ENCODE assay signal across 12 mouse cellular contexts in the genomic region with DNA sequence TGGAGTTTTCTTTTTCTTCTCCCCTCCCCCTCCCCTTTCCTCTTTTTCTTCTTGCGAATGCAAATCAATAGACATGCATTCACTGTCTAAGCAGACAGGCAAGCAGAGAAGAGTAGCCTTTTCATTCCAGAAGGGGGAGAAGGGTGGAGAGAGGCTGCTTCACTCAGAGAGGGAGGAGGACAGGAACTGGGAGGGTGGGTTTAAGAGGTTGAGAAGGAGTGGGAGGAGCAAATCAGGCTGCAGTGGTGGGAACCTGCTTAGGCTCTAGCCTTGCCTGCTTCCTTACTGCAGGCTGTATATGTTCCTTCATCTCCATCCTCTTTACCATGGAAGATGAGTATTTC. TPM values are rescaled to one million over a fixed set of nuclear protein-coding genes. Genes with fewer than 3 reads are reported as not detected.
DNase-seq lines count a peak whose midpoint lies in the region; ATAC-seq and TF ChIP-seq lines count a peak whose summit lies in the region.
"Had no signal": no experiment of that assay in that cellular context is flagged by ENCODE, and none has a peak within 500 bp of the region (broad histone marks: within the 10 kb centered on the region; RNA-seq: fewer than 3 reads in every experiment).

No protein-coding gene starts in this region.

- H3K4me1 ChIP-seq in intestine, postnatal 0 days (replicated peaks; ENCODE audit: control insufficient read depth, insufficient read depth, low read length): no peaks in the 10 kb centered on the region
- H3K4me1 ChIP-seq in intestine, embryonic 16.5 days (ENCODE audit: control insufficient read depth, insufficient read depth, low read length): no peaks in the 10 kb centered on the region
- no peaks in the 10 kb centered on the region for H3K4me1 ChIP-seq in embryonic facial prominence, embryonic 14.5 days (ENCODE audit: control insufficient read depth, insufficient read depth, low read length)
- H3K4me1 ChIP-seq in limb, embryonic 14.5 days (ENCODE audit: control insufficient read depth, insufficient read depth, low read length): no peaks in the 10 kb centered on the region
- H3K4me1 ChIP-seq in heart, embryonic 12.5 days (replicated peaks): no peaks in the 10 kb centered on the region

- DNase-seq in embryonic facial prominence, embryonic 14.5 days (ENCODE audit: low spot score): peak; percentile 33
- DNase-seq in limb, embryonic 14.5 days (ENCODE audit: low spot score): peak; percentile 15
- peak; percentile 35 for DNase-seq in retina, embryonic 14.5 days (ENCODE audit: low spot score)
- DNase-seq in gastrocnemius, adult 18-20 months (ENCODE audit: low spot score): no peak
- DNase-seq in left cerebral cortex, adult 18-20 months (ENCODE audit: low spot score in 2 of 2): no peak
- DNase-seq: kidney, adult 2 months had no signal

- H3K36me3 ChIP-seq in intestine, postnatal 0 days (ENCODE audit: control insufficient read depth, insufficient read depth): no peaks in the 10 kb centered on the region
- no peaks in the 10 kb centered on the region for H3K36me3 ChIP-seq in intestine, embryonic 16.5 days (ENCODE audit: control insufficient read depth, insufficient read depth, low read length)
- no peaks in the 10 kb centered on the region for H3K36me3 ChIP-seq in embryonic facial prominence, embryonic 14.5 days (ENCODE audit: control insufficient read depth, insufficient read depth, low read length)
- H3K36me3 ChIP-seq in limb, embryonic 14.5 days (ENCODE audit: control insufficient read depth, insufficient read depth, low read length): no peaks in the 10 kb centered on the region
- H3K36me3 ChIP-seq in heart, embryonic 12.5 days: no peaks in the 10 kb centered on the region
- H3K36me3 ChIP-seq: limb, embryonic 12.5 days had no signal

- no peak for TF ChIP-seq POLR2A in limb, embryonic 14.5 days (IDR thresholded peaks at IDR 0.05; ENCODE audit: borderline replicate concordance, extremely low read depth, insufficient read depth, insufficient read length)

- H3K4me2 ChIP-seq in intestine, postnatal 0 days (replicated peaks; ENCODE audit: low read depth): no peak overlapping the region
- H3K4me2 ChIP-seq in intestine, embryonic 16.5 days (ENCODE audit: low read depth, low read length): no peak overlapping the region
- no peak overlapping the region for H3K4me2 ChIP-seq in embryonic facial prominence, embryonic 14.5 days (ENCODE audit: low read depth, low read length)
- no peak overlapping the region for H3K4me2 ChIP-seq in limb, embryonic 14.5 days (replicated peaks; ENCODE audit: low read depth, low read length, severe bottlenecking)
- no peak overlapping the region for H3K4me2 ChIP-seq in heart, embryonic 12.5 days
- H3K4me2 ChIP-seq: heart, embryonic 11.5 days; limb, embryonic 12.5 days had no signal

- H3K27ac ChIP-seq in intestine, postnatal 0 days (ENCODE audit: low read depth, low read length): no peak overlapping the region
- no peak overlapping the region for H3K27ac ChIP-seq in intestine, embryonic 16.5 days (ENCODE audit: low read length)
- no peak overlapping the region for H3K27ac ChIP-seq in embryonic facial prominence, embryonic 14.5 days (replicated peaks; ENCODE audit: low read depth, low read length)
- H3K27ac ChIP-seq in limb, embryonic 14.5 days (replicated peaks; ENCODE audit: low read depth, low read length): no peak overlapping the region
- H3K27ac ChIP-seq in heart, embryonic 12.5 days (ENCODE audit: poor library complexity, severe bottlenecking): no peak overlapping the region
- H3K27ac ChIP-seq: limb, embryonic 12.5 days had no signal

- H3K4me3 ChIP-seq in intestine, postnatal 0 days (ENCODE audit: low read depth, low read length): no peak overlapping the region
- H3K4me3 ChIP-seq in intestine, embryonic 16.5 days (ENCODE audit: low read length): no peak overlapping the region
- no peak overlapping the region for H3K4me3 ChIP-seq in embryonic facial prominence, embryonic 14.5 days (ENCODE audit: low read depth, low read length)
- H3K4me3 ChIP-seq in limb, embryonic 14.5 days (replicated peaks; ENCODE audit: low read length): no peak overlapping the region
- H3K4me3 ChIP-seq in heart, embryonic 12.5 days: no peak overlapping the region
- H3K4me3 ChIP-seq: limb, embryonic 12.5 days had no signal

- no peak overlapping the region for H3K9ac ChIP-seq in intestine, postnatal 0 days (ENCODE audit: low read depth, low read length)
- no peak overlapping the region for H3K9ac ChIP-seq in intestine, embryonic 16.5 days (ENCODE audit: low read depth, low read length)
- H3K9ac ChIP-seq in embryonic facial prominence, embryonic 14.5 days (ENCODE audit: low read depth, low read length): no peak overlapping the region
- H3K9ac ChIP-seq in limb, embryonic 14.5 days (ENCODE audit: low read depth, low read length, severe bottlenecking): no peak overlapping the region
- H3K9ac ChIP-seq in heart, embryonic 12.5 days: no peak overlapping the region
- H3K9ac ChIP-seq: limb, embryonic 12.5 days had no signal

- H3K9me3 ChIP-seq in intestine, postnatal 0 days (ENCODE audit: control insufficient read depth): no peaks in the 10 kb centered on the region
- H3K9me3 ChIP-seq in intestine, embryonic 16.5 days (ENCODE audit: control insufficient read depth, low read length): no peaks in the 10 kb centered on the region
- no peaks in the 10 kb centered on the region for H3K9me3 ChIP-seq in embryonic facial prominence, embryonic 14.5 days (ENCODE audit: control insufficient read depth, low read length)
- H3K9me3 ChIP-seq in limb, embryonic 14.5 days (ENCODE audit: control insufficient read depth, low read length): no peaks in the 10 kb centered on the region
- H3K9me3 ChIP-seq in heart, embryonic 12.5 days (replicated peaks): no peaks in the 10 kb centered on the region
- H3K9me3 ChIP-seq: limb, embryonic 12.5 days had no signal

- 20% methylated on average over 1 of the region's 1 CpGs for WGBS in intestine, postnatal 0 days
- 9% methylated on average over 1 of the region's 1 CpGs for WGBS in intestine, embryonic 16.5 days
- WGBS in embryonic facial prominence, embryonic 14.5 days: 0% methylated on average over 1 of the region's 1 CpGs
- 36% methylated on average over 1 of the region's 1 CpGs for WGBS in limb, embryonic 14.5 days
- WGBS in heart, embryonic 12.5 days: 0% methylated on average over 1 of the region's 1 CpGs

- H3K27me3 ChIP-seq in intestine, postnatal 0 days (replicated peaks; ENCODE audit: control insufficient read depth, insufficient read depth, low read length): no peaks in the 10 kb centered on the region
- no peaks in the 10 kb centered on the region for H3K27me3 ChIP-seq in intestine, embryonic 16.5 days (replicated peaks; ENCODE audit: control insufficient read depth, insufficient read depth, low read length)
- H3K27me3 ChIP-seq in embryonic facial prominence, embryonic 14.5 days (replicated peaks; ENCODE audit: control insufficient read depth, insufficient read depth, low read length): no peaks in the 10 kb centered on the region
- H3K27me3 ChIP-seq in limb, embryonic 14.5 days (ENCODE audit: control insufficient read depth, insufficient read depth, low read length): no peaks in the 10 kb centered on the region
- H3K27me3 ChIP-seq in heart, embryonic 12.5 days (replicated peaks): no peaks in the 10 kb centered on the region

- no peak for ATAC-seq in intestine, postnatal 0 days
- ATAC-seq in intestine, embryonic 16.5 days: no peak
- 0 out of 2 replicates have a peak, but pooled peaks have one; percentile 37 for ATAC-seq in embryonic facial prominence, embryonic 14.5 days (ENCODE audit: low read depth)
- ATAC-seq in limb, embryonic 14.5 days (ENCODE audit: low FRiP score, low read depth): no peak; the same call in 1 of the 2 replicates
- no peak for ATAC-seq in heart, embryonic 12.5 days (ENCODE audit: insufficient number of reproducible peaks, low FRiP score)

- TF ChIP-seq CTCF in intestine, postnatal 0 days (IDR thresholded peaks at IDR 0.05; ENCODE audit: low read depth): 0 out of 2 replicates have a peak, but pooled peaks have one; percentile 9

RNA-seq across cellular contexts. Expression of gene Opcml, which starts 8.6 kb away (rescaled TPM):
- polyA plus RNA-seq in intestine, postnatal 0 days (2015; fragmentation: Nextera tagmentation; extraction: Ambion mirVana): 1.7 and 2.4 TPM in 2 replicates
- polyA plus RNA-seq in intestine, embryonic 16.5 days (2015; fragmentation: Nextera tagmentation; extraction: Ambion mirVana): 2.6 and 3.1 TPM in 2 replicates
- polyA plus RNA-seq in embryonic facial prominence, embryonic 14.5 days (2014; fragmentation: Nextera tagmentation; extraction: Ambion mirVana): 5.9 and 6.0 TPM in 2 replicates
- polyA plus RNA-seq in limb, embryonic 14.5 days (2012; rRNA removed): 3.0 and 3.7 TPM in 2 replicates
- polyA plus RNA-seq in limb, embryonic 14.5 days (2014; fragmentation: Nextera tagmentation; extraction: Ambion mirVana): 5.5 and 5.6 TPM in 2 replicates
- 1 to 10 TPM; 1.6 to 1.7 TPM for total RNA-seq in gastrocnemius, adult 18-20 months (2021)
- 100 to 1,000 TPM; 210 to 230 TPM for total RNA-seq in left cerebral cortex, adult 18-20 months (2021)
- 1.4 and 1.5 TPM in 2 replicates for polyA plus RNA-seq in heart, embryonic 12.5 days (2016; fragmentation: Nextera tagmentation; extraction: Ambion mirVana)
- total RNA-seq: megakaryocyte progenitor cell, adult 5-6 weeks had no signal

Comparison
In these comparisons a context has a peak if more than half of its experiments do, and no peak if none do; other contexts are left out.
1. DNase-seq: peak in embryonic facial prominence, embryonic 14.5 days (single experiment), limb, embryonic 14.5 days (single experiment) and retina, embryonic 14.5 days (single experiment); none in gastrocnemius, adult 18-20 months (single experiment) and left cerebral cortex, adult 18-20 months (0 of 2).